Mouse (Mus musculus) olfactory bulb, adult 2 months (tissue): ENCODE data around the gene Iqsec3.

Experiments
- CTCF ChIP-seq: fragments of 200-500 bp; IDR thresholded peaks from 2 replicates; pipeline ENCODE4 v1.5.1; 2012; ENCODE audit warnings: low read depth, mild to moderate bottlenecking, low read length, moderate library complexity; ENCODE audit not compliant: insufficient read depth
- POLR2A ChIP-seq: fragments of 200-500 bp; IDR thresholded peaks from 2 replicates; pipeline ENCODE4 v1.6.1; 2012; ENCODE audit warnings: mild to moderate bottlenecking, low read depth, low read length, moderate library complexity; ENCODE audit not compliant: insufficient read depth

DNA sequence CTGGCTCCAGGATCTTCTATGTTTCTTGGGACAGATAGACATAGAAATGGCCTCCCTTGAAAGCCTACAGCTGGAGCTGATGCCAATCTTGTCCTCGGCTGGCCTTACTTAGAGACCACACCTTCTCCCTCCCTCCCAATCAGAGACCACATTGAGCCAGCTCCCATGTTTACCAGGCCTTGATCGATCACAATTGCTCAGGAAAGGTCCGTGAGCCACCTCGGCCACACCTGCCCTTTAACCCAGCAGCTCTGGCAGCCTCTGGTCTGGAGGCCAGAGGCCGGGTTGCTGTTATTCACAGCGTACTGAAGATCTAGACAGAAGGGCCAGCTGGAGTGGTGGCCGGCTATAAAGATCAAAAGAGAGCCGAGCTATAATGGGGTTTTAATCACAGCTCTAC lies 127.0 kb downstream of the Iqsec3 start:
- TF ChIP-seq CTCF (no peak), POLR2A (no peak)
